Mouse (Mus musculus) MEL (cell line): ENCODE measurements around the gene Olfr56.

Experiments
- BHLHE40 ChIP-seq: IDR thresholded peaks from 2 replicates; pipeline ENCODE4 v1.6.1; 2012; ENCODE audit warnings: low read depth, mild to moderate bottlenecking, inconsistent platforms, low read length, improper control_type of control experiment, borderline replicate concordance
- CHD2 ChIP-seq: IDR thresholded peaks from 2 replicates; pipeline ENCODE4 v1.6.1; 2011; ENCODE audit warnings: low read length, improper control_type of control experiment
- CTCF ChIP-seq, 3 experiments: IDR thresholded peaks in 2 of 3; conservative IDR thresholded peaks in 1 of 3; 2 replicates each; pipeline ENCODE4 v1.5.1; 2011 to 2012; ENCODE audit warnings: low read length in 3 of 3, low read depth in 2 of 3, mild to moderate bottlenecking in 2 of 3, improper control_type of control experiment in 1 of 3, inconsistent platforms in 1 of 3, mixed read lengths in 1 of 3, moderate library complexity in 1 of 3; ENCODE audit not compliant: control insufficient read depth in 1 of 3, insufficient read depth in 1 of 3, poor library complexity in 1 of 3, severe bottlenecking in 1 of 3
- MAFK ChIP-seq: IDR thresholded peaks from 2 replicates; pipeline ENCODE4 v1.6.1; 2011; ENCODE audit warnings: low read depth, mild to moderate bottlenecking, low read length, improper control_type of control experiment, borderline replicate concordance
- MAX ChIP-seq: IDR thresholded peaks from 2 replicates; pipeline ENCODE4 v1.6.1; 2011; ENCODE audit warnings: low read length, improper control_type of control experiment
- MAZ ChIP-seq: IDR thresholded peaks from 2 replicates; pipeline ENCODE4 v1.6.1; 2012; ENCODE audit warnings: low read depth, mild to moderate bottlenecking, inconsistent platforms, low read length, improper control_type of control experiment
- MYC ChIP-seq: IDR thresholded peaks from 2 replicates; pipeline ENCODE4 v1.6.1; 2011; ENCODE audit warnings: low read depth, mild to moderate bottlenecking, low read length, improper control_type of control experiment, moderate library complexity
- POLR2A ChIP-seq, 2 experiments: IDR thresholded peaks; 2 replicates each; pipeline ENCODE4 v1.6.1; 2011 to 2012; ENCODE audit warnings: low read length in 2 of 2, mild to moderate bottlenecking in 2 of 2, control low read depth in 1 of 2, improper control_type of control experiment in 1 of 2, low read depth in 1 of 2, moderate library complexity in 1 of 2; ENCODE audit not compliant: control insufficient read depth in 1 of 2, insufficient read depth in 1 of 2, poor library complexity in 1 of 2
- POLR2AphosphoS2 ChIP-seq: IDR thresholded peaks from 2 replicates; pipeline ENCODE4 v1.6.1; 2011; ENCODE audit warnings: low read length, improper control_type of control experiment
- TAL1 ChIP-seq: IDR thresholded peaks from 2 replicates; pipeline ENCODE4 v1.6.1; 2012; ENCODE audit warnings: mild to moderate bottlenecking, inconsistent platforms, low read length, moderate library complexity, mixed read lengths
- UBTF ChIP-seq: IDR thresholded peaks from 2 replicates; pipeline ENCODE4 v1.6.1; 2012; ENCODE audit warnings: low read depth, mild to moderate bottlenecking, inconsistent platforms, low read length, improper control_type of control experiment, moderate library complexity, borderline replicate concordance; ENCODE audit not compliant: insufficient read depth
- USF1 ChIP-seq: IDR thresholded peaks from 2 replicates; pipeline ENCODE4 v1.6.1; 2014; ENCODE audit warnings: low read depth, mild to moderate bottlenecking, inconsistent platforms, low read length, improper control_type of control experiment, moderate library complexity
- ZNF384 ChIP-seq: IDR thresholded peaks from 2 replicates; pipeline ENCODE4 v1.6.1; 2012; ENCODE audit warnings: low read depth, mild to moderate bottlenecking, inconsistent platforms, low read length, improper control_type of control experiment

GRCm38 (mm10) chr11:49083146-49083545 lies 104.5 kb downstream of the Olfr56 start:
- TF ChIP-seq ZNF384 (no peak), BHLHE40 (no peak), CTCF (IDR thresholded peaks at IDR 0.05 in 2 of 3, conservative IDR thresholded peaks at IDR 0.05 in 1 of 3; ENCODE audit: control insufficient read depth in 1 of 3, insufficient read depth in 1 of 3, low read depth in 2 of 3, low read length in 3 of 3, poor library complexity in 1 of 3, severe bottlenecking in 1 of 3) (no peak), MAZ (no peak), UBTF (no peak), POLR2AphosphoS2 (no peak), MYC (no peak), USF1 (no peak), MAFK (no peak), POLR2A (IDR thresholded peaks at IDR 0.05; ENCODE audit: control insufficient read depth in 1 of 2, insufficient read depth in 1 of 2, low read depth in 1 of 2, low read length in 2 of 2, poor library complexity in 1 of 2) (no peak), TAL1 (no peak), MAX (no peak), CHD2 (no peak)
